Mouse (Mus musculus): Measurements from ENCODE around the gene Mgat4b. TPM values are rescaled to one million over a fixed set of nuclear protein-coding genes. Genes with fewer than 3 reads are reported as not detected.

Mgat4b gene
- total and polyA plus RNA-seq, 2 experiments from 2014 or later: 91.8 to 107 TPM

GRCm38 (mm10) chr11:50190362-50190761 is 20.3 kb upstream of the Mgat4b start:
- Histone ChIP-seq H3K4me2 (ENCODE audit: low read depth) (no peak overlapping the region), H3K9ac (no peak overlapping the region), H3K4me3 (ENCODE audit: low read depth, low read length) (no peak overlapping the region), H3K4me1 (ENCODE audit: insufficient read depth) (no peaks in the 10 kb centered on the region), H3K27ac (ENCODE audit: low read depth, low read length) (no peak overlapping the region), H3K27me3 (ENCODE audit: insufficient read depth, low read length) (no peaks in the 10 kb centered on the region), H3K9me3 (ENCODE audit: low read length) (no peaks in the 10 kb centered on the region), H3K36me3 (ENCODE audit: insufficient read depth) (peaks cover 5% of the 10 kb centered on the region)
- no peak for DNase-seq
- ATAC-seq: no peak
- 91% methylated on average over 4 of the region's 4 CpGs for WGBS
- no peak for TF ChIP-seq CTCF (IDR thresholded peaks at IDR 0.05; ENCODE audit: low read depth)

- no peaks in the 10 kb centered on the region for H3K4me1 ChIP-seq (ENCODE audit: insufficient read depth)
- no peak overlapping the region for H3K9ac ChIP-seq
- no peak overlapping the region for H3K27ac ChIP-seq (ENCODE audit: low read depth, low read length)
- 94% methylated on average over 3 of the region's 3 CpGs for WGBS
- DNase-seq: no peak
- H3K4me3 ChIP-seq (ENCODE audit: low read depth, low read length): no peak overlapping the region
- no peak overlapping the region for H3K4me2 ChIP-seq (ENCODE audit: low read depth)
- H3K27me3 ChIP-seq (ENCODE audit: insufficient read depth, low read length): no peaks in the 10 kb centered on the region
- ATAC-seq: no peak
- H3K9me3 ChIP-seq (ENCODE audit: low read length): no peaks in the 10 kb centered on the region
- peaks cover 8% of the 10 kb centered on the region for H3K36me3 ChIP-seq (ENCODE audit: insufficient read depth)
- TF ChIP-seq CTCF (IDR thresholded peaks at IDR 0.05; ENCODE audit: low read depth): no peak
These were observed 18.4 kb upstream of the Mgat4b start for GRCm38 (mm10) chr11:50192278-50192677.

- WGBS: 81% methylated on average over 7 of the region's 7 CpGs
- TF ChIP-seq CTCF (IDR thresholded peaks at IDR 0.05; ENCODE audit: low read depth): no peak
These were observed 16.6 kb upstream of the Mgat4b start for GRCm38 (mm10) chr11:50194070-50194469.

GRCm38 (mm10) chr11:50194793-50195192 is 15.9 kb upstream of the Mgat4b start:
- Histone ChIP-seq H3K9me3 (ENCODE audit: low read length) (no peaks in the 10 kb centered on the region), H3K4me2 (ENCODE audit: low read depth) (no peak overlapping the region), H3K36me3 (ENCODE audit: insufficient read depth) (peaks cover 26% of the 10 kb centered on the region), H3K9ac (no peak overlapping the region), H3K4me3 (ENCODE audit: low read depth, low read length) (no peak overlapping the region), H3K27ac (ENCODE audit: low read depth, low read length) (no peak overlapping the region), H3K4me1 (ENCODE audit: insufficient read depth) (no peaks in the 10 kb centered on the region), H3K27me3 (ENCODE audit: insufficient read depth, low read length) (no peaks in the 10 kb centered on the region)
- ATAC-seq: no peak
- no peak for TF ChIP-seq CTCF (IDR thresholded peaks at IDR 0.05; ENCODE audit: low read depth)
- WGBS: 75% methylated on average over 4 of the region's 4 CpGs
- no peak for DNase-seq

More at GRCm38 (mm10) chr11:50194070-50194469, 16.6 kb upstream of the Mgat4b start:
- DNase-seq: no peak
- no peaks in the 10 kb centered on the region for H3K27me3 ChIP-seq (ENCODE audit: insufficient read depth, low read length)
- H3K4me2 ChIP-seq (ENCODE audit: low read depth): no peak overlapping the region
- no peaks in the 10 kb centered on the region for H3K9me3 ChIP-seq (ENCODE audit: low read length)
- H3K9ac ChIP-seq: no peak overlapping the region
- no peak for ATAC-seq
- no peak overlapping the region for H3K27ac ChIP-seq (ENCODE audit: low read depth, low read length)
- no peak overlapping the region for H3K4me3 ChIP-seq (ENCODE audit: low read depth, low read length)
- H3K4me1 ChIP-seq (ENCODE audit: insufficient read depth): no peaks in the 10 kb centered on the region
- peaks cover 19% of the 10 kb centered on the region for H3K36me3 ChIP-seq (ENCODE audit: insufficient read depth)

- WGBS: 88% methylated on average over 4 of the region's 4 CpGs
- no peak overlapping the region for H3K4me3 ChIP-seq (ENCODE audit: low read depth, low read length)
- no peak overlapping the region for H3K4me2 ChIP-seq (ENCODE audit: low read depth)
- peaks cover 53% of the 10 kb centered on the region for H3K36me3 ChIP-seq (ENCODE audit: insufficient read depth)
- DNase-seq (no peak), ATAC-seq (no peak)
- TF ChIP-seq CTCF (IDR thresholded peaks at IDR 0.05; ENCODE audit: low read depth): no peak
- no peak overlapping the region for H3K9ac ChIP-seq
- no peaks in the 10 kb centered on the region for H3K9me3 ChIP-seq (ENCODE audit: low read length)
- H3K27me3 ChIP-seq (ENCODE audit: insufficient read depth, low read length): no peaks in the 10 kb centered on the region
- H3K4me1 ChIP-seq (ENCODE audit: insufficient read depth): no peaks in the 10 kb centered on the region
- H3K27ac ChIP-seq (ENCODE audit: low read depth, low read length): no peak overlapping the region
These were observed 13.2 kb upstream of the Mgat4b start for GRCm38 (mm10) chr11:50197500-50197899.

- ATAC-seq (no peak), DNase-seq (no peak)
- Histone ChIP-seq H3K36me3 (ENCODE audit: insufficient read depth) (peaks cover 62% of the 10 kb centered on the region), H3K27ac (ENCODE audit: low read depth, low read length) (no peak overlapping the region), H3K4me2 (ENCODE audit: low read depth) (no peak overlapping the region), H3K9ac (no peak overlapping the region), H3K4me1 (ENCODE audit: insufficient read depth) (no peaks in the 10 kb centered on the region), H3K27me3 (ENCODE audit: insufficient read depth, low read length) (no peaks in the 10 kb centered on the region), H3K4me3 (ENCODE audit: low read depth, low read length) (no peak overlapping the region), H3K9me3 (ENCODE audit: low read length) (no peaks in the 10 kb centered on the region)
- no peak for TF ChIP-seq CTCF (IDR thresholded peaks at IDR 0.05; ENCODE audit: low read depth)
- 87% methylated on average over 3 of the region's 5 CpGs for WGBS
These were observed 12.4 kb upstream of the Mgat4b start for GRCm38 (mm10) chr11:50198219-50198846.

GRCm38 (mm10) chr11:50198916-50199315 is 11.8 kb upstream of the Mgat4b start:
- DNase-seq: no peak
- Histone ChIP-seq H3K9me3 (ENCODE audit: low read length) (no peaks in the 10 kb centered on the region), H3K27ac (ENCODE audit: low read depth, low read length) (no peak overlapping the region), H3K36me3 (ENCODE audit: insufficient read depth) (peaks cover 66% of the 10 kb centered on the region), H3K4me2 (ENCODE audit: low read depth) (no peak overlapping the region), H3K4me1 (ENCODE audit: insufficient read depth) (no peaks in the 10 kb centered on the region), H3K27me3 (ENCODE audit: insufficient read depth, low read length) (no peaks in the 10 kb centered on the region), H3K9ac (no peak overlapping the region), H3K4me3 (ENCODE audit: low read depth, low read length) (no peak overlapping the region)
- no peak for TF ChIP-seq CTCF (IDR thresholded peaks at IDR 0.05; ENCODE audit: low read depth)
- ATAC-seq: no peak
- WGBS: 89% methylated on average over 2 of the region's 2 CpGs

Data from forebrain, postnatal 0 days (tissue).